Mouse (Mus musculus) kidney, adult 9 months (tissue): ENCODE results near the gene C130074G19Rik.

ENCODE experiments used
- DNase-seq: peaks from one replicate; pipeline ENCODE4 v3.0.0; 2022

C130074G19Rik gene

GRCm38 (mm10) chr1:184836350-184836749 is 46.7 kb downstream of the C130074G19Rik start:
- no peak for DNase-seq

- no peak for DNase-seq
Observed at GRCm38 (mm10) chr1:184833499-184833898, 49.5 kb downstream of the C130074G19Rik start.

- no peak for DNase-seq
Observed at GRCm38 (mm10) chr1:184832211-184832610, 50.8 kb downstream of the C130074G19Rik start.

GRCm38 (mm10) chr1:184829897-184830296 is 53.1 kb downstream of the C130074G19Rik start:
- DNase-seq: no peak

GRCm38 (mm10) chr1:184827175-184827701 is 55.8 kb downstream of the C130074G19Rik start:
- peak; percentile 91 for DNase-seq

- peak; percentile 54 for DNase-seq
Observed at GRCm38 (mm10) chr1:184825093-184825492, 57.9 kb downstream of the C130074G19Rik start.

GRCm38 (mm10) chr1:184824439-184824851 is 58.6 kb downstream of the C130074G19Rik start:
- peak; percentile 98 for DNase-seq

GRCm38 (mm10) chr1:184822678-184823077 is 60.3 kb downstream of the C130074G19Rik start:
- DNase-seq: no peak
